Mouse (Mus musculus): ENCODE measurements at regions not wholly inside any gene's neighbourhood (a gene's known extent, or its start where the extent isn't known, plus 50 kb on each side); places are given as distances from the start of the nearest gene placed in this dataset.
A peak's percentile ranks its signal among the peaks of the same experiment; 100 is the strongest.

GRCm38 (mm10) chr14:39869218-39869617 is 396.3 kb upstream of the Nrg3 start:
- DNase-seq (ENCODE audit: extremely low spot score in 1 of 2, low spot score in 1 of 2) = no peak

GRCm38 (mm10) chr14:39867163-39867562 is 394.3 kb upstream of the Nrg3 start:
- no peak for DNase-seq (ENCODE audit: extremely low spot score in 1 of 2, low spot score in 1 of 2)

GRCm38 (mm10) chr14:39860141-39860540 is 387.3 kb upstream of the Nrg3 start:
- DNase-seq (ENCODE audit: extremely low spot score in 1 of 2, low spot score in 1 of 2) = no peak

- DNase-seq (ENCODE audit: extremely low spot score in 1 of 2, low spot score in 1 of 2) = no peak
These were observed 386.4 kb upstream of the Nrg3 start for GRCm38 (mm10) chr14:39859294-39859693.

- peak in 1 of 2 experiments; percentile 3 for DNase-seq (ENCODE audit: extremely low spot score in 1 of 2, low spot score in 1 of 2)
These were observed 380.1 kb upstream of the Nrg3 start for GRCm38 (mm10) chr14:39853001-39853400.

GRCm38 (mm10) chr14:39852526-39852925 is 379.6 kb upstream of the Nrg3 start:
- DNase-seq (ENCODE audit: extremely low spot score in 1 of 2, low spot score in 1 of 2) = no peak
